Mouse (Mus musculus) lung, postnatal 36 days (tissue): ENCODE results near the gene Lrba.

ENCODE experiments used
- DNase-seq: peaks from one replicate; pipeline ENCODE4 v3.0.0; 2022; ENCODE audit warnings: mixed read lengths

The Lrba gene

DNA sequence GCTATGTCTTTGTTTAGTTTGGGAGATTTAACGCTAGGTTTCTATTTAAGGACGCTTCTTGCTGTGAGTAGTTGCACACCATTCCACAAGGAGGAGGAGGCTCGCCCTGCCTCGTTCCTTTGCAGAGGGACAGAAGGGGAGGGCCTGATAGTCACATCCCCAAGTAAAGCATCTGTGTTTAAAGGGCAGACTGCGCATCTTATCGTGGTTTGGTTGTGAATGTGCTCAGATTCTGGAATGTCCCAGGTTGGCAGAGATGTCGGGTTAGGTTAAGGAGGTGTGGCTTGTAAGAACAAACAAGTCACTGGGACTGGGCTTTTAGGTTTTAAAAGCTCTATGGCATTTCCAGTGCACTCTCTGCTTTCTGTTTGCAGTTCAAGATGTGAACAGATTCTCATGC is 464.8 kb downstream of the Lrba start:
- DNase-seq = no peak

DNA sequence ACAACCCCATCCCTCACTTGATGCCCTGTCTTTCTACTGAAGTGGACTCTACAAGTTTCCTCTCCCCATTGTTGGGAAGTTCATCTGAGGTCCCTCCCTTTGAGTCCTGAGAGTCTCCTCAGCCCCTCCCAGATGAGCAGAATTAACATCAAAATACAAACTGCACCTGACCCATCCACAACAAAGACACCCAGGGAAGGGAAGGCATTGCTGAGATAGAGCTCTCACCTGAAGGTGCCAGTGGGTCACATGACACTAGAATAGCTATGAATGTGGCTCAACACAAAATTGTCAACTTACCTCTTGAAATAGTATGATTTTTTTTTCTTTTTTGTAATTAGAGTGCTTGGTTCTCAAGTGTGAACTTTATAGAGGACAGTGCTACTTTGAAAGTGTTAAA is 468.3 kb downstream of the Lrba start:
- DNase-seq = no peak

DNA sequence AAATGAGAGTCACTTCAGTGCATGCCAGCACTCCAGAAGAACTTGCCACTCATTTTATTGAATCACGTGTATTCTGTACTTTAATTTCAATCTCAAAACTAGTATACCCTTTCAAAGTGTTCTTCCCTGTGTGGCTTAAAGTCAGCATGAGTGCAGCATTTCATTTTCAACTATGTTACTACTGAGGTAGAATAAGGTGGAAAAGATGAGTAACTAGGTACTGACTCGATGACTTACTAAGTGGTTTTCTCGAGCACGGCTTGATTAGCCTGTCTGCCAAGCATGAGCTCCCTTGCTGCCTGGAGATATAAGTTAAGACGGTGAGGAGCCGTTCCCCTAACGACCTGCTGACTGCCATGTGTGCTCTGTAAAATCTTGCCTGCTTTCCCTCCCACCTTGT is 469.1 kb downstream of the Lrba start:
- DNase-seq = no peak

DNA sequence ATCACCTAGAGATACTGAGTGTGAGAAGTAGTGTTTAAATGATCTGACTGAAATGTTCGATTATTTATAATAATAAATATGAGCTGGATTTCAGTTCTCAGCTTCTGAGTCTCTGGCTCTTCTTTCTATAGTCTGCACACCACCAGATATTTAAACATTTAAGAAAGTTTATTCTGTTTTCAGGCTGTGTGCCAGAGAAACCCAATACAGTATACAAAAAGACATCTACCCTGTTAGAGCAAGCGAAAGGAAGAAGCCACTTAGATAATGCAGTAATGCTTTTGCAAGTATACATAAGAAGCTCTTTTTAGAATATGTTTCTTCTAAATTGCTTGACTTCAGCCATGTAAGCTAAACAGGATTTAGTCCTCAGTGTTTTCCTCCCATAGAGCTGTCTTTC is 474.5 kb downstream of the Lrba start:
- no peak for DNase-seq

DNA sequence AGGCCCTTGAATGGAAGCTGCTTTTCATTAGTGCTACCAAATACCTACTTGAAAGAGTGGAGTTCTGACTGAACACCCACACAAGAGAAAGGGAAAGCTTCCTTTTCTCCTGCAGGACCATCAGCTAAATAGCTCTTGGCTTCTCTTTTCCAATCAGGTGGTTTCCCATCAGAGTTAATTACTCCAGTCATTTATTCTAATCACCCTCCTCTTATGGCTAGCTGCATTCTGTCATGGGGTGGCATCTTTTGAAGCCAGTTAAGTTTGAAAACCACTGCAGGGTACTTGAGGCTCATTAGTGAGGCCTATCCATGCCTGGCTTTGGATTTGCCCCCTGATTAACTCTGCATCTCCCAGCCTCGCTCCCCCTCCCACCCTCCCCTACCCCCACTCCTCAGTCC is 476.7 kb downstream of the Lrba start:
- DNase-seq = peak; percentile 13

DNA sequence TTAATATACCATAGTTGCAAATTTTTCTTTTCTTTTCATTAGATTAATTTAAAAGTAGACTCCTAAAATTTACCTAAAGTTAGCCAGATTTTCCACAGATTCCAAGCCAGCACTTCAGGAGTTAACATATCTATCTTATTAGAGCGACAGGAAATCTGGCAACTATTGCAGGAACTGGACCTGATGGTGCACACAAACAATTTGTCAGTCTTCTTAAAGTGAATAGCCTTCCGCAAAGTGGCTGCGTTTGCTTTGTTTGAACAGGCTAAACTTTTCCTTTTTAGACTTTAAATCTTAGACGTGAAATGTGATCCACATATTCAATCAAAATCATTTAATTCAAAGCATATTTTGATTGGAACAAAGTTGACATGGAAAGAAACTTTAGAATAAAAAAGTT is 485.0 kb downstream of the Lrba start:
- no peak for DNase-seq

DNA sequence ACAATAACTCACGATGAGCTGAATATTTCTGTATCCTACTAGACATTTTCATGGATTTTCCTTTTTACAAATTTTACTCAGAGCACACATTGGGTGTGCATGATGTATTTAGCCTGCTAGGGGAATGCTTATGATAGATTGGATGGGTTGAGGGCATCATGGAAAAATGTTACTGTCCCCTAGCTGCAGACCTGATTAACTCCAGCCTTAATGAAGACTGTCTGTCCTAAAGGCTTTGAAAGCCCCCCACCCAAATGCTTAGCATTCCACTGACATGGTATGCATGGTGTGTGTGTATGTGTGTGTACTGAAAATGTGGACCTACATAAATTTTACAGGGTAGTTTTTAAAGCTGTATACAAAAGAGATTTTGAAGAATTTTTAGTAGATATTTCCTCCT is 487.1 kb downstream of the Lrba start:
- no peak for DNase-seq

DNA sequence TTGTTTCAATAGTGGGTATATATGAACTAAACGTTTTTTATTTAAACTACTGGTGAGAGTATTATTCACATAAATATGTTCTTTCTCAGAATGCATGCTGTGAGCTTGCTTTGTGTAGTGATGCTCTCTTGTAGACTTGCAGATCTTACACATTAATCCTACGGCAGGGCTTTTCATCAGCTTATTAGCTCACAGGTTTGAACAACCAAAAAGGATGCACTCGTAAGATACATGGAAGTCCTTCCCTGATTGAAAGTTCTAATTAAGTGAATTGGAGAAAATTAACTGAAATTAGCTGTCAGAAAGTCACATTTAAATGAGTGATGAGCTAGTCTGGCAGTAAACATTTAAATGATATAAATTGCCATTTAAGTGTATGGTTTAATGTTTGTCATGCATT is 488.3 kb downstream of the Lrba start:
- no peak for DNase-seq

DNA sequence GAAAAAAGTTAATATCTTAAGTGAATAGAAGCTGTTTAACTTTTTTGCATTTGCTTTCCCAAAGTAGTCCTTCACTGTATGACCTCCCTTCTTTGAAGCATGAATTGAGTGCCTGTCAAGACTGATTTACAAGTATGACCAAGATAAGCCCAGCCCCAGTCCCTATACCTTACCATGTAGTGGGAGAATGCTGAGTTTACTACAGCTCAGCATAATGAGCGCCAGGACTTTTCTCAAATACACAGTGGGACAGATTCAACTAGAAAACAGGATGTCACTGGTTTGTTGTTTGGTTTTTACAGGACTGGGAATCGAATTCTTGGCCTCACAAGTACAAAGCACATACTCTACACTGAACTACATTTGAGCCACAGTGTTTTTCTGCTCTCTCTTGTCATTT is 490.0 kb downstream of the Lrba start:
- DNase-seq = no peak

DNA sequence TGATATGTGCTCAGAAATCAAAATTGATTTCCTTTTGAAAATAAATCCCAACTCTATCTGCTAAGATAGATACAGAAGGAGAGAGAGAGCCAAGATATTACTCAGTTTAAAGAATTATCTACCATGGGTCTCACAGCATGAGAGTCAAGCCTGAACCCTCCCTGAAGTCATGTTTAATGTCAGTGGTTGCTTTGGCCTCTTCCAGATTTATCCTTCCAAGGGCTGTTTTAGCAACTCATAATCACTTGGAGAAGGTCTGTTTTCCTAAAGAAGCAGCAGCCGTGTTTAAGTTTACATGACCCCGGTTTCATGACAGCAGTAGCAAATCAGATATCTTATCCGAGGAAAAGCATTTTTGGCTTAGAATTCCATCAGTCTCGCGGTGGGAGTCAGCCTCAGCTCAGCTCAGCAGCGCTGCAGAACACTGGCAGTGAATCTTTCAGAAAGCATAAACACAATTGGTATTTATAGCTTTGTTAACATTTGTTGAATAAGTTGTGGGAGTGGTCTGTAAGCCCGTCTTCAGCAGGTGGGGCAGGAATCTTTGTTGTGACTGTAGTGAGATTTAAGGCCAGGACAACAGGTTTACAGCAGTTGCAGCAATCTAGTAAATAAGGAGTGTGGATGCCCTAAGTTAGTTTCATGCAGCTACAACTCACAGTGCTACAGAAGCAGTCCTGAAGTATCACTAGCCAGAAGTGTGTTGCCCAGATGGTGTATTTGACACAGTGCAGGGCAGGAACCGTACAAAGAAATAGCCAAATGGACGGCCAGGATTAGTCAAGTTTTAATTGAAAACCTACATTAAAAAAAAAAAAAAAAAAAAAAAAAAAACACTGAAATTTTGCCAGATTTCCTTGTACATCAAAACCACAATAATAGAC is 499.2 kb downstream of the Lrba start:
- no peak for DNase-seq

DNA sequence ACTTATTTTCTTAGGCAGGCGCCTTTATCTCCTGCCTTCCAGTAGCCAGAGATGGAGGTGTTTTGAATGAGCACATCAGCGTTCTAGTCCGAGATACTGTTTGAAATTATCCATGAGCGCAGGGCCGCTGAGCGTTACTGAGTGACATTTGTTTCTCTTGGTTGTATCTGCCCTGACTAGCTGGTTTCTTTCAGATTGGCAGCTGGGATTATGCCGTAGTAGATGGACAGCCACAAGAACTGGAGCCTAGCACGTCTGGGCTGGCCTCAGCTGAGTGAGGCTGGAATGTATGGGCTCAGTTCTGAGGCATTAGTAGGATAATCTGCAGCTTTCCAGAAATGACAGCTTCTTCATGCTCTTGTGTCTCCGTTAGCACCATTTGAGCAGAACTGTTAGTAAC is 500.6 kb downstream of the Lrba start:
- DNase-seq = no peak

DNA sequence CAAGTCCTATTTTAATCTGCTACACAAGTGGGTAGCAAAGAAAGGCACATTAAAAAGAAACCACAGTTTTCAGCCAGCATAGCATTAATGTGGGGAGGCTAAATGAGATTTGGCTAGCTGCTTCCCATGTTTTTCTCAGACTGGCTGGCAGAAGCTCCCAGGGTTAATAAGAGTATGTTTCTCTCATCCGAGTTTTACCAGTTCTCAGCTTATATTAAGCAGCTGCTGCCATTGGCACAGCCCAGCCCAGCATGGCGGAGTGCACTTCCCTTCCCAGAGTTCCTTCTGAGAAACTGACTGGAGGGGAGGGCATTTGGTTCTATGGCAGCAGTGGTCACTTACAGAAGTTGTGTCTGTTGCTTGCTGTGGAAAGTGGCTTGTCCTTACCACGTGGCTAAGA is 514.4 kb downstream of the Lrba start:
- no peak for DNase-seq

DNA sequence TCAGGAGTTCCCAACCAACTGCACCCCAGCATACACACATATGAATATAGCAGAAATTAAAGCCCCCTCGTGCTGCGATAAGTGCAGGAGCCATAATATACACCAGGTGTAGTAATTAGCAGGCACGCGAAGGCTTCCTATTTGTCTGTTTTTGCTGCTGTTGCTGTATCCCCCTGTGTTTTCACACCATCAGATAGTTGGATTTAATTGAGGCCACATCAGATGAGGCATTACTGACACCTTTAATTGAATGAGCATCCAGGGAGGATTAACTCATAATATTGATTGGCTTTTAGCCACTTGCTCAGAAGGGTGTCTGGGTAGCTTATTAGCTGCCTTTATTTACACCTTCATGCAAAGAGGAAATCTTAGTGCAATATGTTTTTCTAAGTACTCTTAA is 515.3 kb downstream of the Lrba start:
- DNase-seq = no peak

DNA sequence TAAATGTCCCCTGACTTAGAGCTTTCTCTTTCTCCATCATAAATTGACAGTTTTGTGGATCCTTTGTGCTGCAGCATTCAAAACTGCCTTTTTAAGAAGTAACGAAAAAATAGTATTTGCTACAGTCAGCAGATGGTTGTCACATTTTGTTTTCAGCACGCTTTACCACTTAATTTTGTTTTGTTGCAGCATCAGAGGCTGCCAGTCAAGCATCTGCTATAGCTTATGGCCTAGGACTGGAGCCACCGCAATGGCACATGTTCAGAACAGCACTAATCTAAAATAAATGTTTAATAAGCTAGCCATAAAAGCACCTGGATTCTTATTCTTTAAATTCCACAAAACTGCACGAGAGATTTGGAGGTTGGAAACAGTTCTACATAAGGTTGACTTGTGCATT is 520.9 kb downstream of the Lrba start:
- DNase-seq = no peak

DNA sequence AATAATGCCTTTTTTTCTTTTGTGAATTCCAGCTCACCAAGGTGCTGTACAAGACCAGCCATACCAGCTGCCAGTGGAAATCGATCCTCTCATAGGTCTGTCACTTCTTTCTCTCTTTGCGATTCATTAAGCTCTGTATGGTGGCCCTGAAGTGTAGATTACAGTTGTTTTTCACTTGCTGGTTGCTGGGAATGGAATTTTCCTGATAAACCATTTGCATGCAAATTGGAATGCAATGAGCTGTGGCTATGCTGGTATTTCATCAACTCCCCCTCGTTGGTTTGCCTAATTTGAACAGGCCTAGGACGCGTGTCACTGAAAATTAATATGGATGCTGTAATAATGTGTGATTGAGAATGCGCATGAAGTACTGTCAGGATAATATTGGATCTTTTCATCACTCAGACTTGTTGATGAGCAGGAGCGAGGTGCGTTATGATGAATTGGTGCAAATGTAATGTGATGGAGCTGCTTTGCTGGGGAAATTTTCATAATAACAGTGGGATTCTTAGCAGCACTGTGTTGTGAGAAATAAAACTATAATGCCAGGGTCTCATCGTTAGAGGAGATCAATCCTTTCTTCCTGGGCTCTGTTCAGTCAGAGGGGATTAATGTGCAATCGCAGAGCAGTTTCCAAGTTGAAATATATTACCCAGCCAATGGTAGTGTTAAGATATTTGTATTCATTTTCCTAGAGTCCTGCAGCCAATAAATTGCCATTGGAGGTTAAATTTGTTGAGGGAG is 521.5 kb downstream of the Lrba start:
- no peak for DNase-seq

DNA sequence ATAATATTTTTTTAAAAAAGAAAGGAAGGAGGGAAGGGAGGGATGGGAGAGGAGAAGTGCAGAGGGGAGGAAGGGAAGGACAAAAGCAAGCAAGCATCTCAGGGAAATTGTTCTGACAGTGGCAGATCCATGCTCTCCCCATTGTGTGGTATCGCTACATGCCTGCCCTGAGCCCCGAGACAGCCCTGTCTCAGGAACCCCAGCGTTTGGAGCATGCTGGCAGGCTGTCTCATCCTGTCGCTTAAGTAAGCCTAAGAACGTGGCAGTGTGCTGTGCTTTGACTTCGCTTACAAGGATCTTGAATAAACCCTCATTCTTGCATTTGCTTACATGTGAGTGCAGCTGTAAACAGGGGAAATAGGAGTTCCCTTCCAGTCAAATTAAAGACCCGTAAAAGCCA is 526.2 kb downstream of the Lrba start:
- no peak for DNase-seq

DNA sequence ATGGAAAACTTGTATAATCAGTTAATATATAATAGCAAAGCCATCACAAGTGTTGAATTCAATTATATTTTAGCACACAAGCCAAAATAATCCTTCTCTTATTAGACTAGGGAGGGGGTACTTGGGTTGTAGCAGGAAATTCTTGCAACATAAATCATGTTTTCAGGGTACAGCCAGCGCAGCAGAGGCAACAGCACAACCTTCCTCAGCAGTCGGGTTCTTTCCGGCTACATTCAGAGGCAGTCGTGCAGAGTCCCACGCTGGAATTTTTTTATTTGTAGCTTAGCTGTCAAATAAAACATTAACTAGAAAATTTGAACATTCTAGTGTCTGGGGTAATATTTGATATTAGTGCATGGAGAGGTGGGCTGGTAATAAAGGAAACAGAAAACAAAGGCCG is 529.7 kb downstream of the Lrba start:
- no peak for DNase-seq

DNA sequence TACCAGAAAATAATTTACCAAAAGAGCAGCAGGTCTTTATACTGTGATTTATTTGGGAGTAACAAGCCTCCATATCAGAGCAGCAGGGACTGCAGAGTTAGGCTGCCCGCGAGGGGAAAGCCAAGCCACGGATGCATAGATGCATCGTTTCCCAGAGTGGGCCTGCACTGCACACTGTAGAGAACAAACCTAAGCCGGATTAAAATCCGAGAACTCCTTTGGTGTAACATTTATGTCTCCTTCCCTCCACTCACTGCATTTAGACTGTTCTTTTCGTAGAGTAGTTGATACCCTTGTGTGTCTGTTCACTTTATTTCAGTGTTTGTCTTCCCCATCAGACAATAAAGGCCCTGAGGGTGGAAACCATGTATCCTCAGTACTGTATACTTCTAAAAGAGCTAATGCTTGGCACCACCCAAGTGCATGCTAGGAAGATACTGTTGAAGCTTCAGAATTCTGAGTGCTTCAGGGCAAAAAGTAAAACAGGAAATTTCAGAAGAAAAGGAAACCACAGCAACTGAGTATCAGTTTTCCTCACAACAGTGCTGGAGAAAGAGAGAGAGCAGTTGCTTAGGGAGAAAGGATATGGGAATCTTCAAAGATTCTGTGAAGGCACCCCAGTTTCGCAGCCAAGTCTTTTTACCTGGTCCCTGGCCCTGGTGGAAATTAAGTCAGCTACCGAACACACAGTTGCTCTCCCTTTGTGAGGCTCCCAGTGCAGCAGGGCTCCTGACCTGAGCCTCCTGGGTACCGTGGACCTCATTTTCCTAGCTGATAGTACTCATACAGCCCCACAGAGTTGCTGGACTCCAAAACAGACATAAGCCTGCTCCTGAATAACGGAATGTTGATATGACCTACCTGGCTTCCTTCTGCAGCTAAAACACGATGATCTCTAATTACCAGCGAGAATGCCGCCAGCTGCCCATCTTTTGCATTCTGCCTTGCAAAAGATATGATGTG is 530.4 kb downstream of the Lrba start:
- DNase-seq = no peak

DNA sequence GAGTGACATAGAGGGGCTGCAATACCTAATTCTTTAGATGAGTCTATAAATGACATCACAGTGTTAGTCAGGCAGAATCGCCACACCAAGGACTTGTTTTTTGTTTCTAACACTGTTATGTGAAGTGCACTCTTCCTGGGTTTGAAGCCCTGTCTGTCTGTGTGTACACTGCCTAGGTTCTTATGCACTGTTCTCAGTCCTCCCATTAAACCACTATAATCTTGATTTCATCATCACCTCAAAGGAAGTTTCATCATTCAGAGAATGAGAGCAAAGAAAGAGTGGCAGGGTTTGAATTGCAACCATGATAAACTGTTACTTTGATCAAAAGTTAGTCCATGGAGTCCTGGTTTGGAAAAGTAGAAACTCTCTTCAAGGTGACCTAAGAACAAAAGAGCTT is 532.1 kb downstream of the Lrba start:
- DNase-seq = no peak

DNA sequence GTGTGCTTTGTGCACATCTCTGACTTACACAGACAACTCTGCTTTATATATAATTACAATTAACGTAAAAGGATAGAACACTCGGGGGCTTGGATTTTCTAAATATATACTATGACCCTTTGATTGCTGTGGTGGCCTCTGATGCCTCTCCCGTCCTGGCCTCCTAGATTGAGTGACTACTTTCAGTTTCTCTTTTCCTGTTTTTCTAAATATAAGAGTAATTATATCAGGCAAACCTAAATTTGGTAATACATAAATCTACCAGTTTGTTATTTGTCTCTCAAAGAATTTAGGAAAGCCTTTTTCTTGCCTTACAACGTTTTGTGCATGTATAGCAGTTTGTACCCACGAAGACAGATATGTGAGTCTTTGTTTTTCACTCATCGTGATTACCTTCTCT is 534.2 kb downstream of the Lrba start:
- DNase-seq = no peak

DNA sequence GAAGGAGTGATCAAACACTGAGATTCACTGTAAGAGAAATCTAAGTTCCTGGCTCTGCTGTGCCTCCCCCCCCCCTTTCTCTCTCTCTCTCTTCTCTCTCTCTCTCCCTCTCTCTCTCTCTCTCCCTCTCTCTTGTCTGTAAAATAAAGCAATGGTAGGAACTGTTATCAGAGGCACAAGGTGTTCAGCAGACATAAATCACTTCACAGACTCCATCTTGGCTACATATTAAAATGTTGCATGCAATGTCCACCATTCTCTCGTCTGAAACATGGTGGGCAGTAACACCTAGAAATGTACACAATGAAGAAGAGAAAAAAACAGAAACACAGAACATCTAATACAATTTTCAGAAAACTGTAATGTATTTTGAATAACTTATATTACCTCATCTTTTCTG is 534.9 kb downstream of the Lrba start:
- no peak for DNase-seq

DNA sequence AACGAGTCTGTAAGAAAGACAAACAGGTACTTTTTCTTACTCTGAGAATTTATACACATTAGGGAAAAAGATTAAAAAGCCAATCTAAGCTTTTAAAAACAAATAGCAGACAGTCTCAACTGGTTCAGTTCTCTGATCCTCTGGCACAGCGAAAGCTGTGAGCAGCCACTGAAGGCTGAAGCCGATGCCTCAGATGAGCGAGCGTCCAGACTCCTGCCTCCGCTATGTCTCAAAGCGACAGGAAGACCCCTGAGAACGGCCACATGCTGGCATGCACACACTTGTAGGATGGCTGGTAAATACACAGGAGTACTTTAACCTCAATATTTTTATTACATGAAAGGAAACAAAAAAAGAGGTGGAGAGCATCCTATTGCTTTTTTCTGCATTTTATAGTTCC is 535.4 kb downstream of the Lrba start:
- no peak for DNase-seq

DNA sequence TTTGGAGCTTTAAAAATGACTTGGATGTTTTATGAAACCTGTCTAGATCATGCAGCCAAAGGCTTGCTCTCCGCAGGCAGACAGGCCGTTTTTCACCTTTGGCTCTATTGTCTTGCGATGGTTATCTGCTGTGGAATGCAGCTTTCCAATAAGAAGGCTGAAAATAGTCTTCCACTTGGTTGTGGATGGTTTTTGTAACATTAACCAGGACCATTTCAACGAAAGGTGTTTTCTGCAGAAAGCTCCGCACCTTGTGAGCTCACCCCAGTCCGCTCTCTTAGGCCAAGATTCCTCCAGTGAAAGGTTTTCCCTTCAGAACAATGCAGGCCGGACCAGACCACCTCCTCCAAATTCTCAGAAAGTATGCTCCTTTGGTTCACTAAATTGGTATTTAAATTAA is 536.0 kb downstream of the Lrba start:
- DNase-seq = no peak
